Mouse (Mus musculus) hindbrain, embryonic 13.5 days (tissue): Measurements from ENCODE around the gene Bach1. TPM values are rescaled to one million over a fixed set of nuclear protein-coding genes. Genes with fewer than 3 reads are reported as not detected.
"Not testable (repeated sequence)": the region's sequence is repeated elsewhere in the genome, so short reads cannot be mapped to it uniquely, and the experiment has no call there.

Experiments used
- ATAC-seq: fragments of 200-750 bp; cut with Nextera tagmentation; 2 replicates; pipeline ENCODE4 v1.8.0; 2017; ENCODE audit warnings: moderate TSS enrichment; ENCODE audit not compliant: low FRiP score
- H3K27ac ChIP-seq: fragments of 300-500 bp; sonication (generic); 2 replicates; pipeline ENCODE4 v1.5.1; 2015; ENCODE audit warnings: inconsistent platforms, mild to moderate bottlenecking, moderate library complexity
- H3K27me3 ChIP-seq: fragments of 300-500 bp; sonication (generic); 2 replicates; pipeline ENCODE4 v1.6.1; 2015; ENCODE audit warnings: mild to moderate bottlenecking, inconsistent platforms
- H3K36me3 ChIP-seq: fragments of 300-500 bp; sonication (generic); 2 replicates; pipeline ENCODE4 v1.6.1; 2015; ENCODE audit warnings: mild to moderate bottlenecking, inconsistent platforms
- H3K4me1 ChIP-seq: fragments of 300-500 bp; sonication (generic); replicated peaks from 2 replicates; pipeline ENCODE4 v1.6.1; 2015; ENCODE audit warnings: inconsistent platforms
- H3K4me2 ChIP-seq: fragments of 300-500 bp; sonication (generic); 2 replicates; pipeline ENCODE4 v1.6.1; 2015; ENCODE audit warnings: inconsistent platforms, mild to moderate bottlenecking, moderate library complexity
- H3K4me3 ChIP-seq: fragments of 300-500 bp; sonication (generic); 2 replicates; pipeline ENCODE4 v1.5.1; 2015; ENCODE audit warnings: mild to moderate bottlenecking, inconsistent platforms
- H3K9ac ChIP-seq: fragments of 300-500 bp; sonication (generic); 2 replicates; pipeline ENCODE4 v1.6.1; 2015; ENCODE audit warnings: mild to moderate bottlenecking, inconsistent platforms
- H3K9me3 ChIP-seq: fragments of 300-500 bp; sonication (generic); 2 replicates; pipeline ENCODE4 v1.6.1; 2016; ENCODE audit warnings: inconsistent platforms
- WGBS: fragments of 180-500 bp; shearing (Covaris S2); methylation state at CpG from one replicate; pipeline ENCODE4 v1.1.7; 2015; 5-methylcytosine and 5-hydroxymethylcytosine counted together
- polyA plus RNA-seq: library from polyadenylated mRNA; unstranded; fragments of >200 nt; fragmentation: Nextera tagmentation; extraction: Ambion mirVana; gene quantifications from 2 replicates; pipeline ENCODE4 v1.2.1, GENCODE M21; 2015

Gene Bach1
- polyA plus RNA-seq, 1 experiment from 2014 or later, result 26.1 TPM

- ATAC-seq, result no peak
- Histone ChIP-seq H3K27me3 (no peaks in the 10 kb centered on the region), H3K4me1 (no peaks in the 10 kb centered on the region)
Observed at GRCm38 (mm10) chr16:87687346-87687745, 11.4 kb upstream of the Bach1 start.

DNA sequence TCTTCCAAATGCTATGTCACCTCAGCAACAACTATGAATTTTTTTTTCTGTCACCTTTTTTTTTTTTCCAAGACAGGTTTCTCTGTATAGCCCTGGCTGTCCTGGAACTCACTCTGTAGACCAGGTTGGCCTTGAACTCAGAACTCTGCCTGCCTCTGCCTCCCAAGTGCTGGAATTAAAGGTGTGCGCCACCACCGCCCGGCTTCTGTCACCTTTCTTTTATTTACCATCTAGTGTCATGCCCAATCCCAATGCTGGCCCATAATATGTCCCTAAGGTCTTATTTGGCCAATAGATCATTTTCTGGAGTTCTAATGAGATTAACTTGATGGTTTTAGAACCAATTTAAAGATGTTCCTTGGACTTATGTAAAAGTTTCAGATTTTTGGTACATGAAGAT lies 10.4 kb upstream of the Bach1 start:
- not testable (repeated sequence) for H3K4me2 ChIP-seq, H3K9ac ChIP-seq, ATAC-seq, H3K9me3 ChIP-seq, H3K27ac ChIP-seq, H3K4me1 ChIP-seq, H3K4me3 ChIP-seq, H3K27me3 ChIP-seq, H3K36me3 ChIP-seq
- WGBS, result 100% methylated on average over 3 of the region's 3 CpGs

More at GRCm38 (mm10) chr16:87687346-87687745, 11.4 kb upstream of the Bach1 start:
- no peak overlapping the region for H3K9ac ChIP-seq
- no peak overlapping the region for H3K4me3 ChIP-seq
- no peaks in the 10 kb centered on the region for H3K36me3 ChIP-seq
- no peak overlapping the region for H3K4me2 ChIP-seq
- WGBS, result 82% methylated on average over 3 of the region's 3 CpGs
- no peaks in the 10 kb centered on the region for H3K9me3 ChIP-seq
- no peak overlapping the region for H3K27ac ChIP-seq

GRCm38 (mm10) chr16:87688823-87689222 lies 9.9 kb upstream of the Bach1 start:
- H3K27ac ChIP-seq, H3K9me3 ChIP-seq, ATAC-seq, H3K4me2 ChIP-seq, H3K27me3 ChIP-seq, H3K36me3 ChIP-seq, H3K4me3 ChIP-seq, H3K4me1 ChIP-seq, H3K9ac ChIP-seq: not testable (repeated sequence)
- WGBS, result 94% methylated on average over 7 of the region's 7 CpGs

DNA sequence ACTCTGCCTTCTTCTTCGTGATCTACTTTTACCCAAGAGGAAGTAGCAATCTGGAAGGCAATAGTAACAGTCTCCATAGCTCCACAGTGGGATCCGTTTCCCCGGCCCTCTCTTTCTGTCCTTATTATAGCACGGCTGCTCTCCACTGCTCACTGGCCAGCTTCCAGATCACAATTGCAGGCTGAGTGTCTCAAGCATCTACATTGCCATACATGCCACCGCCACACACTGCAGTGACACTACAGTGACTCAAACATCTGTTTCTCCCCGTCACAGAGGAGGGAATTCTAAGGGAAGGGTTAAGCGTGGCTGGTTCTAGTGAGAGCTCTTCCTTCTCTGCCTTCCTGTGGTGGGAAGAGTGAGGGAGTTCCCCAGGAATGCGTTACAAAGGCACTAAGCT lies 9.5 kb upstream of the Bach1 start:
- peak overlapping the region; percentile 13; the same call in 1 of the 2 replicates for H3K27ac ChIP-seq
- no peak overlapping the region for H3K4me2 ChIP-seq
- WGBS, result 79% methylated on average over 8 of the region's 8 CpGs
- H3K36me3 ChIP-seq, result no peaks in the 10 kb centered on the region
- H3K27me3 ChIP-seq, result no peaks in the 10 kb centered on the region
- H3K9me3 ChIP-seq, result no peaks in the 10 kb centered on the region
- no peak for ATAC-seq
- no peak overlapping the region for H3K9ac ChIP-seq
- H3K4me3 ChIP-seq, result no peak overlapping the region
- H3K4me1 ChIP-seq, result no peaks in the 10 kb centered on the region

DNA sequence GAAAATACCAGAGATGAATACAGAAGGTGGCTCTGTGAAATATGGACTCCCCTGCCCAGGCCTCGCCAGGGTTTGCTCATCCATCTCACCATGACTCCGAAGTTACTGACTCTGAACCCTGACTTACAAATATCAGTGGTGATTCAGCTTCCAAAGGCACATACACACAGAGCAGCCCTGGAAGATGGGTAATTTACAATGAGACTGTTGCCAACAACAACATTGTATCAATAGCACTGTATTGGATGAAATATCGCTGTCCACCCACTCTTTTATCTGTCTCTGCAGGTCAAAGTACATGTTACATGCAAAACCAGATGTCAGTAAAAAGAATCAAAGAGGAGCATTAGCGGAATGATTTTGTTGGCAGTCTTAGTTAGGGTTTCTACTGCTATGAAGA lies 8.2 kb upstream of the Bach1 start:
- Histone ChIP-seq H3K4me2 (no peak overlapping the region), H3K9ac (no peak overlapping the region), H3K4me1 (no peaks in the 10 kb centered on the region), H3K27me3 (no peaks in the 10 kb centered on the region), H3K4me3 (no peak overlapping the region), H3K36me3 (no peaks in the 10 kb centered on the region), H3K27ac (no peak overlapping the region), H3K9me3 (no peaks in the 10 kb centered on the region)
- ATAC-seq, result no peak
- 94% methylated on average over 4 of the region's 4 CpGs for WGBS

GRCm38 (mm10) chr16:87691102-87691501 lies 7.6 kb upstream of the Bach1 start:
- H3K36me3 ChIP-seq, result no peaks in the 10 kb centered on the region
- no peak overlapping the region for H3K27ac ChIP-seq
- H3K27me3 ChIP-seq, result no peaks in the 10 kb centered on the region
- no peaks in the 10 kb centered on the region for H3K9me3 ChIP-seq
- H3K9ac ChIP-seq, result no peak overlapping the region
- H3K4me2 ChIP-seq, result no peak overlapping the region
- no peaks in the 10 kb centered on the region for H3K4me1 ChIP-seq
- no peak for ATAC-seq
- WGBS, result 93% methylated on average over 4 of the region's 4 CpGs
- H3K4me3 ChIP-seq, result no peak overlapping the region

GRCm38 (mm10) chr16:87692591-87692990 lies 6.2 kb upstream of the Bach1 start:
- 91% methylated on average over 2 of the region's 2 CpGs for WGBS
- Histone ChIP-seq H3K9ac (no peak overlapping the region), H3K27me3 (no peaks in the 10 kb centered on the region), H3K4me1 (no peaks in the 10 kb centered on the region), H3K4me3 (no peak overlapping the region), H3K27ac (no peak overlapping the region), H3K36me3 (no peaks in the 10 kb centered on the region), H3K9me3 (no peaks in the 10 kb centered on the region), H3K4me2 (no peak overlapping the region)
- no peak for ATAC-seq

DNA sequence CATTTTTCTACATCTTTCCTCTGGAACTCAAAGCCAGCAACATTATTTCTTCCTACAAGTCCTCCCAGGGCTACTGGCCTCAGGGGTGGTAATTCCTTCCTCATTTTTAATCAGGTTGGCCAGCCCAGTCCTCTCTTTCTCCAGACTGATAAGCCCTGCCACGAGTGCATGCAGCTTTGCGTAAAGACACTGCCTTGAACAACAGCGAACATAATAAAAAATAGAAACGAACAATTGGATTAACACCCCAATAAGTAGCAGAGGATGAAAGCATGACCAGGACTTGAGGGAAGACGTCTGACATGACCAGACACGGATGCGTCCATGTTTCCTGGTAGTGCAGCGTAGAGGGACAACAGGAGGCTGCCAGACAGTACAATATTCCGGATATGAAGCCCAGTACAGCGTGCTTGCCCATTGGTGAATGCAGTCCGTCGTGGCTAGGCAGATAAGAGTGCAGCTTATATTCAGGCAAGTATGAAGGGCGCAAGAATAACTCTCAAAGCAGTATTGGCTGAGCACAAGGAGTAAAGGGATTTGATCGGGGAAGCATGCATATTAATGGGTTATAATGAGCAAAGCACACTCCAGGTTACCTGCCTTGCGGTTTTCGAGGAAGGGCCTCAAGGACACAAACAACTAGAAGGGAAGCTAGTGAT lies 909 bp upstream of the Bach1 start:
- Histone ChIP-seq H3K4me2 (peak overlapping the region; percentile 71), H3K9me3 (no peaks in the 10 kb centered on the region), H3K27me3 (no peaks in the 10 kb centered on the region), H3K36me3 (no peaks in the 10 kb centered on the region), H3K4me1 (peaks cover 28% of the 10 kb centered on the region), H3K4me3 (peak overlapping the region; percentile 80), H3K9ac (0 out of 2 replicates have a peak overlapping the region, but pooled peaks have one; percentile 35), H3K27ac (peak overlapping the region; percentile 96)
- ATAC-seq, result peak; percentile 4; the same call in 1 of the 2 replicates
- WGBS, result 44% methylated on average over 16 of the region's 16 CpGs

- under 1% methylated on average over 20 of the region's 20 CpGs for WGBS
- ATAC-seq, result peak; percentile 1; the same call in 1 of the 2 replicates
- peak overlapping the region; percentile 71 for H3K4me2 ChIP-seq
- no peaks in the 10 kb centered on the region for H3K27me3 ChIP-seq
- H3K9ac ChIP-seq, result peak overlapping the region; percentile 99
- peaks cover 41% of the 10 kb centered on the region for H3K4me1 ChIP-seq
- no peaks in the 10 kb centered on the region for H3K9me3 ChIP-seq
- H3K27ac ChIP-seq, result peak overlapping the region; percentile 96
- H3K36me3 ChIP-seq, result no peaks in the 10 kb centered on the region
- H3K4me3 ChIP-seq, result peak overlapping the region; percentile 80
Observed at GRCm38 (mm10) chr16:87699306-87699692, 554 bp downstream of the Bach1 start.

DNA sequence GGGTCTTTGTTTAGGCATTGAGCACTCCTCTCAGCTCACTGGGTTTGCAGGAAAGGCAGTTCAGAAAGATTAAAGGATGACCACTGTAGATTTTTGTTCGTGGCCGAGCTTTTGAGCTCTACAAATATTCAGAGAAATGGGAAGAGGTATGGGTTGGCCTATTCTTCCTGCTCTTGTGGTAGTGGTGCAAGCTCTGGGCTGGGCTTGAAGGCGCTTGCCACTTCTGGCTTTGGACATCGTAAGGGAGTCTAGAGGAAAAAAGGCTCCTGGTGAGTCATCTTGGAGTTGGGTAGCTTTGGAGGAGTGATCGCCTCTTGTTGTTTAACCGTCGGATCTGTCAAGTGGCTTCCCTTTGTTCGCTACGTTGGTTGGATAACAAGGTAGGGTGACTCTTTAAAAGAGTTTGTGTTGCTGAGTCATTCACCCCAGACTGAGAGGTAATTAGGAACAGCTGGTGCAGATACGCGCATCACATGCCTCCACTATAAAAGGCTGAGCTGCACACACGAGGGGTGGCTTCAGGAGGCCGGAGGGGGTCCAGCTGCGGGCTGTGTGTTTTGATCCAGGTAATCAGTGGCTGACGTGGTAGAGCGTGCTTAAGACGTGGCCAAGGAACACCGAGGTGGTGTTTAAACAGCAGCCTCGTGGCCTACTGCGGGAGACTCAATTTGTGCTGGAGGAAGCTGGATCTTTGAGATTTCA lies 1.1 kb downstream of the Bach1 start:
- H3K36me3 ChIP-seq, result no peaks in the 10 kb centered on the region
- ATAC-seq, result peak; percentile 25
- H3K27me3 ChIP-seq, result no peaks in the 10 kb centered on the region
- peak overlapping the region; percentile 80 for H3K4me3 ChIP-seq
- peaks cover 47% of the 10 kb centered on the region for H3K4me1 ChIP-seq
- no peaks in the 10 kb centered on the region for H3K9me3 ChIP-seq
- peak overlapping the region; percentile 71 for H3K4me2 ChIP-seq
- peak overlapping the region; percentile 96 for H3K27ac ChIP-seq
- peak overlapping the region; percentile 99 for H3K9ac ChIP-seq
- under 1% methylated on average over 20 of the region's 20 CpGs for WGBS

- H3K4me2 ChIP-seq, result peak overlapping the region; percentile 71
- no peaks in the 10 kb centered on the region for H3K36me3 ChIP-seq
- H3K9ac ChIP-seq, result peak overlapping the region; percentile 99
- H3K9me3 ChIP-seq, result no peaks in the 10 kb centered on the region
- peaks cover 48% of the 10 kb centered on the region for H3K4me1 ChIP-seq
- peak overlapping the region; percentile 96 for H3K27ac ChIP-seq
- no peaks in the 10 kb centered on the region for H3K27me3 ChIP-seq
- H3K4me3 ChIP-seq, result peak overlapping the region; percentile 80
- WGBS, result 26% methylated on average over 3 of the region's 3 CpGs
- no peak for ATAC-seq
Observed at GRCm38 (mm10) chr16:87700395-87700765, 1.6 kb downstream of the Bach1 start.

DNA sequence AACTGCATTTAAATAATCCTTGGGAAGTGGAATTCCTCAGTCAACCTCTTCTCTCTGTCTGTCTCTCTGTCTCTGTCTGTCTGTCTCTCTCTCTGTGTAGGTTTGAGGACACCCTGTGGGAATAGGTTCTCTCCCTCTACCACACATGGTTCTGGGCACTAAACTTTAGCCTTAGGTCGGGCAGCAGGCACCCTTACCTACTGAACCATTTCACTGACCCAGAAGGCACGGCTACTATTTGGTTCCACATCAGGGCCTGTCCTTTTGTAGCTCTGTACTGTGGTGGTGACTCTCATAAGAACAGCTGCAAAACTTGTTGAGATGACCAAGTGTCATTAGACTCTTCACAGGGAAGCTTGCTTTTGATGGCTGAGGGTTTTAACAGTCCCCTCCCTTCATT lies 3.1 kb downstream of the Bach1 start:
- 82% methylated on average over 2 of the region's 2 CpGs for WGBS
- H3K4me2 ChIP-seq, result 0 out of 2 replicates have a peak overlapping the region, but pooled peaks have one; percentile 10
- ATAC-seq, result no peak
- peaks cover 63% of the 10 kb centered on the region for H3K4me1 ChIP-seq
- H3K4me3 ChIP-seq, result no peak overlapping the region
- H3K27ac ChIP-seq, result no peak overlapping the region
- H3K27me3 ChIP-seq, result no peaks in the 10 kb centered on the region
- no peak overlapping the region for H3K9ac ChIP-seq
- no peaks in the 10 kb centered on the region for H3K36me3 ChIP-seq
- H3K9me3 ChIP-seq, result no peaks in the 10 kb centered on the region

GRCm38 (mm10) chr16:87702881-87703280 lies 4.1 kb downstream of the Bach1 start:
- ATAC-seq, result no peak
- Histone ChIP-seq H3K36me3 (no peaks in the 10 kb centered on the region), H3K4me1 (peaks cover 69% of the 10 kb centered on the region), H3K4me3 (no peak overlapping the region), H3K27me3 (no peaks in the 10 kb centered on the region), H3K4me2 (no peak overlapping the region), H3K27ac (no peak overlapping the region), H3K9me3 (no peaks in the 10 kb centered on the region), H3K9ac (no peak overlapping the region)
- WGBS, result 94% methylated on average over 5 of the region's 5 CpGs
